Comparison of ENCODE assay signal across 17 mouse cellular contexts in the genomic region with DNA sequence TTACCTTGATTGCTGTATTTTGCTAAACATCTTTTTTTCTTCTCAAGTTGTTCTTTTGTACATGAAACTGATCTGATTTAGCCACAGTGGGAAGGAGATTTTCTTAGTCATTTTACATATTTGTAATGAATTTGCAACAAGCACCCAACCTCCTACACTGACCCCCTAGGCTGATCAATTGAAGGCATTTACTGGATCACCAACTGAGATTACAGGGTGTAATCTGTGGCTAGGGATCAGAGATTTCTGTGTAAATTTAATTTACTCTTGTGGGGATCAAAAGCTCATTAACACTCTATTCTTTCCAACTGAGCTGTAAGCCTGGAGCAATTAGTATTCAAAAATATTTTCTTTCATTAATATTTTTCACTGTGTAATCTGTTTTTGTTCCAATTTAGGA.
"Had no signal": no experiment of that assay in that cellular context is flagged by ENCODE, and none has a peak within 500 bp of the region (broad histone marks: within the 10 kb centered on the region; RNA-seq: fewer than 3 reads in every experiment).

No protein-coding gene starts in this region.

- H3K4me2 ChIP-seq: lung, embryonic 14.5 days; midbrain, embryonic 11.5 days; neural tube, embryonic 13.5 days; neural tube, embryonic 15.5 days had no signal

- H3K9ac ChIP-seq: liver, embryonic 14.5 days; lung, embryonic 14.5 days; neural tube, embryonic 13.5 days; neural tube, embryonic 15.5 days had no signal

- H3K27me3 ChIP-seq: neural tube, embryonic 13.5 days; neural tube, embryonic 15.5 days had no signal

- ATAC-seq: midbrain, embryonic 16.5 days had no signal

- H3K4me1 ChIP-seq: neural tube, embryonic 13.5 days; neural tube, embryonic 15.5 days had no signal

- H3K9me3 ChIP-seq: neural tube, embryonic 13.5 days; neural tube, embryonic 15.5 days had no signal

- DNase-seq: lung, adult 18-20 months; lung, embryonic 14.5 days; lung, postnatal 10 days; lung, postnatal 4 days; right cerebral cortex, adult 18-20 months; right cerebral cortex, postnatal 25 days; right cerebral cortex, postnatal 4 days; spleen, adult 18-20 months; thymus, adult 18-20 months; thymus, postnatal 14 days; thymus, postnatal 36 days had no signal

- H3K27ac ChIP-seq: liver, embryonic 14.5 days; neural tube, embryonic 13.5 days; neural tube, embryonic 15.5 days had no signal

- H3K4me3 ChIP-seq: myocyte; neural tube, embryonic 13.5 days; neural tube, embryonic 15.5 days had no signal

- H3K36me3 ChIP-seq: neural tube, embryonic 13.5 days; neural tube, embryonic 15.5 days had no signal
